Mouse (Mus musculus) kidney, embryonic 15.5 days (tissue): Measurements from ENCODE around the gene Rimbp2. TPM values are rescaled to one million over a fixed set of nuclear protein-coding genes. Genes with fewer than 3 reads are reported as not detected.
A peak's percentile ranks its signal among the peaks of the same experiment; 100 is the strongest.

Source experiments
- ATAC-seq: fragments of 200-750 bp; cut with Nextera tagmentation; replicated peaks from 2 replicates; pipeline ENCODE4 v1.8.0; 2017; ENCODE audit warnings: moderate TSS enrichment; ENCODE audit not compliant: low FRiP score
- H3K27ac ChIP-seq: fragments of 300-500 bp; sonication (generic); 2 replicates; pipeline ENCODE4 v1.5.1; 2015; ENCODE audit warnings: mild to moderate bottlenecking, inconsistent platforms
- H3K27me3 ChIP-seq: fragments of 300-500 bp; sonication (generic); 2 replicates; pipeline ENCODE4 v1.6.1; 2015; ENCODE audit warnings: inconsistent platforms
- H3K36me3 ChIP-seq: fragments of 300-500 bp; sonication (generic); 2 replicates; pipeline ENCODE4 v1.6.1; 2015; ENCODE audit warnings: inconsistent platforms
- H3K4me1 ChIP-seq: fragments of 300-500 bp; sonication (generic); 2 replicates; pipeline ENCODE4 v1.6.1; 2015; ENCODE audit warnings: inconsistent platforms
- H3K4me2 ChIP-seq: fragments of 300-500 bp; sonication (generic); 2 replicates; pipeline ENCODE4 v1.6.1; 2015; ENCODE audit warnings: moderate library complexity, mild to moderate bottlenecking, inconsistent platforms
- H3K4me3 ChIP-seq: fragments of 300-500 bp; sonication (generic); replicated peaks from 2 replicates; pipeline ENCODE4 v1.5.1; 2015; ENCODE audit warnings: mild to moderate bottlenecking, inconsistent platforms
- H3K9ac ChIP-seq: fragments of 300-500 bp; sonication (generic); 2 replicates; pipeline ENCODE4 v1.6.1; 2015; ENCODE audit warnings: mild to moderate bottlenecking, inconsistent platforms
- H3K9me3 ChIP-seq: fragments of 300-500 bp; sonication (generic); replicated peaks from 2 replicates; pipeline ENCODE4 v1.6.1; 2016; ENCODE audit warnings: inconsistent platforms
- WGBS: fragments of 180-500 bp; shearing (Covaris S2); methylation state at CpG from one replicate; pipeline ENCODE4 v1.1.7; 2015; ENCODE audit warnings: mixed read lengths; 5-methylcytosine and 5-hydroxymethylcytosine counted together
- polyA plus RNA-seq: library from polyadenylated mRNA; unstranded; fragments of >200 nt; fragmentation: Nextera tagmentation; extraction: Ambion mirVana; gene quantifications from 2 replicates; pipeline ENCODE4 v1.2.1, GENCODE M21; 2015

The Rimbp2 gene
- polyA plus RNA-seq, 1 experiment from 2014 or later = 0.36 TPM

- Histone ChIP-seq H3K4me2 (no peak overlapping the region), H3K4me1 (no peaks in the 10 kb centered on the region), H3K9me3 (no peaks in the 10 kb centered on the region), H3K36me3 (no peaks in the 10 kb centered on the region), H3K4me3 (no peak overlapping the region), H3K27ac (no peak overlapping the region), H3K27me3 (no peaks in the 10 kb centered on the region), H3K9ac (no peak overlapping the region)
- no peak for ATAC-seq
- WGBS = 87% methylated on average over 2 of the region's 2 CpGs
Observed at GRCm38 (mm10) chr5:128805092-128805491, 148.2 kb downstream of the Rimbp2 start.

DNA sequence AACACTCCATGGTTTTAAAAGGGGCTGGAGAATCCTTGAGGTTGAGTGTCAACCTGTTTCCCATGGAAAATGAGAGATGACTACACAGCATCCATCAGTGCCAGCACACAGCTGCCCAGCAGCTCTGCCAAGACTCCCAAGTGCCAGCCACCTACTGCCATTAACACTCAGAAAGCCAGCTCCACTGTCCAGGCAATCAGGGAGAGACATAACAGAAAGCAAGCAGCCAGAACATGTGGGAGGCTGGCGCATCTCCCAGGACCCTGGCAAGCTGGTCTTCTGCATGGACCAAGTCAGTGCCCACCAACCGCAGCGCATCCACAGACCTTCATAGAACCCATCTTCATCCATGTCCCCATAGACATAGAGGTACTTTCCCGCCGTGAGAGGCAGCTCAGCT lies 152.7 kb downstream of the Rimbp2 start:
- Histone ChIP-seq H3K27me3 (no peaks in the 10 kb centered on the region), H3K9ac (no peak overlapping the region), H3K4me1 (no peaks in the 10 kb centered on the region), H3K36me3 (no peaks in the 10 kb centered on the region), H3K4me2 (no peak overlapping the region), H3K4me3 (no peak overlapping the region), H3K27ac (no peak overlapping the region), H3K9me3 (no peaks in the 10 kb centered on the region)
- ATAC-seq = no peak
- WGBS = 87% methylated on average over 5 of the region's 5 CpGs

DNA sequence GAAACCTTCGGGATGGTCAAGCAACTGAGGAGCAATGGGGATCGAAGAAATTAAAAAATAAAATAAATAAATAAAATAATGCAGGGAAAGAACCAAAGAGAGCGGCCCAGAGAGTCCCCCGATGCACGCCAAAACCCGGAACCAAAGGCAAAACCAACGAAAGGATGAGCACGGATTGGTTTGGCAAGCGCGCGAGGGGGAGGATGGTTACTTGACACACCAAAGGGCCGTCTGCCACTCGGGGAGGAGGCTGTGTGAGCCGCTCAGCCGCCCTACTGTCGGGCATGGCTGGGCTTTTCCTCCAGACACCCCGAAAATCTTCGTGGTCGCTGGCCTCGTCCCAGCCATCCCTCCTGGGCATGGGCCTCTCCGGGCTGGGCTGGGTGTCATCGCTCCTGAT lies 171.7 kb downstream of the Rimbp2 start:
- Histone ChIP-seq H3K4me1 (0 out of 2 replicates have a peak, but pooled peaks cover 4% of the 10 kb centered on the region), H3K4me3 (no peak overlapping the region; the same call in 1 of the 2 replicates), H3K27ac (no peak overlapping the region), H3K9ac (no peak overlapping the region), H3K36me3 (no peaks in the 10 kb centered on the region), H3K27me3 (no peaks in the 10 kb centered on the region), H3K4me2 (peak overlapping the region; percentile 27), H3K9me3 (no peaks in the 10 kb centered on the region)
- 63% methylated on average over 22 of the region's 22 CpGs for WGBS
- ATAC-seq = no peak

DNA sequence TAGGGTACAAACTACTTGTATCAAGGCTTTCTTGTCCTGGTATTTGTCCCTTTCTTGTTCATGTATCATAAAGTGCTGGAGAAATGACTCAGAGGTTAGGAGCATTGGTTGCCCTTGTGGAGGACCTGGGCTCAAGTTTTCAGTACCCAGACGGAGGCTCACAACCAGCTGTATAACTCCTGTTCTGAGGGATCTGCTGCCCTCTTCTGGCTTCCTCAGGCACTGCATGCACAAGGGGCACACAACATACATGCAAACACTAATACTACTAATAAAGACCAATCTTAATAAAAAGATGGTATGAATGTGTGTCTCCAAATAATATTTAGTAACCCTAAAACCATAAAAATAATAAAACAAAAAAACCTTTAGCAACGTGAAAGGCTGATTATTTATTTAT lies 176.9 kb downstream of the Rimbp2 start:
- Histone ChIP-seq H3K9me3 (no peaks in the 10 kb centered on the region), H3K27ac (no peak overlapping the region), H3K9ac (no peak overlapping the region), H3K36me3 (no peaks in the 10 kb centered on the region), H3K4me1 (no peaks in the 10 kb centered on the region), H3K4me3 (no peak overlapping the region), H3K4me2 (no peak overlapping the region), H3K27me3 (no peaks in the 10 kb centered on the region)
- no peak for ATAC-seq
- 58% methylated on average over 2 of the region's 2 CpGs for WGBS

DNA sequence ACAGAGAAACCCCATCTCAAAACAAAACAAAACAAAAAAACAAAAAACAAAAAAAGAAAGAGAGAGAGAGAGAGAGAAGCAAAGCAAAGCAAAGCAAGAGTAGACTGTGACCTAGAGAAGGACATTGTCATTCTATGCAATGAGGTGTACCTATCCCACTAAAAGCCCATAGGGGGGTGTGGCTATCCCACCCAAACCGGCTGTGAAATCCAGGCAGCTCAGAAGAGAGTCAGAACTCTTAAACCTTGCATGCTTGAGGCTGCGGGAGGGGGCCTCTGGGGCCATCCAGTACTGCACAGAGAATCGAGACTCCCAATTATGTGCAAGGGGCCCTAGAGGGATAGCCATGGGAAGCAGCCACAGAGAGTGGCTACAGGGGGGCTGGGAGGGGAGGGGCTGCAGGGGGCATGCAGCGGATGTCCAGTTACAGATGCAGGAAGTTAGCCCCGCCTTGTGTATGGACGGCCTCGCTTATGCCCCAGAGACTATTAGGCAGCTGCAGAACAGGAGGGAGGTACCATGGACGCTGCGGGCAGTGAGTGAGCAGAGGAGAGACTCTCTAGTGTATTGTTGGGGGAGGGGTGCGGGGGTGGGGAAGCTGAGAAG lies 184.2 kb downstream of the Rimbp2 start:
- Histone ChIP-seq H3K4me3 (peak overlapping the region; percentile 17), H3K4me2 (peak overlapping the region; percentile 53), H3K36me3 (no peaks in the 10 kb centered on the region), H3K9ac (no peak overlapping the region), H3K9me3 (no peaks in the 10 kb centered on the region), H3K4me1 (peaks cover 5% of the 10 kb centered on the region), H3K27me3 (no peaks in the 10 kb centered on the region), H3K27ac (no peak overlapping the region)
- 7% methylated on average over 10 of the region's 10 CpGs for WGBS
- peak; percentile 84 for ATAC-seq

DNA sequence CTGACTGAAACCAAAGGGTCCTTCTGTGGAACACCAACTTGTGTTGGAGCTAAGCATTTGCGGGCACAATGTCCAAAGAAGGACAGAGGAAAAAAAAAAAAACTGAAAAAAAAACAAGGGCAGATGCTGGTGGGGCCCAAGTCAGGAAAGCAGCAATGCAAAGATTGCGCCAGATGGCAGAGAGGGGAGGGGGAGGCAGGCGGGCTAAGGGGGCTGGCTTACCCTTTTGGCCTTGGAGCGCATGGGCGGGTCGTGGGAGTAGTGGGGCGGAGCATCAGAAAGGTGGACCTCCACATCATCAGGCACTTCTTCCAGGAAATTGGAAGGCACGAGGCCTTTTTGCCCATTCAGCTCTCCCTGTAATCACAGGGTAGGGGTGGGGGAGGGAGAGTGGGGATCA lies 192.2 kb downstream of the Rimbp2 start:
- H3K4me1 ChIP-seq = 0 out of 2 replicates have a peak, but pooled peaks cover 4% of the 10 kb centered on the region
- 20% methylated on average over 8 of the region's 8 CpGs for WGBS
- no peak for ATAC-seq
- H3K27me3 ChIP-seq = no peaks in the 10 kb centered on the region
- H3K36me3 ChIP-seq = no peaks in the 10 kb centered on the region
- no peak overlapping the region for H3K4me2 ChIP-seq
- H3K9me3 ChIP-seq = no peaks in the 10 kb centered on the region
- no peak overlapping the region for H3K9ac ChIP-seq
- no peak overlapping the region for H3K27ac ChIP-seq
- no peak overlapping the region for H3K4me3 ChIP-seq

GRCm38 (mm10) chr5:128746261-128746660 lies 207.0 kb downstream of the Rimbp2 start:
- WGBS = 80% methylated on average over 8 of the region's 8 CpGs
- Histone ChIP-seq H3K27me3 (no peaks in the 10 kb centered on the region), H3K4me1 (no peaks in the 10 kb centered on the region), H3K36me3 (no peaks in the 10 kb centered on the region), H3K4me2 (no peak overlapping the region), H3K9me3 (no peaks in the 10 kb centered on the region), H3K9ac (no peak overlapping the region), H3K4me3 (no peak overlapping the region), H3K27ac (no peak overlapping the region)
- no peak for ATAC-seq

- no peaks in the 10 kb centered on the region for H3K9me3 ChIP-seq
- no peaks in the 10 kb centered on the region for H3K36me3 ChIP-seq
- no peak overlapping the region for H3K9ac ChIP-seq
- no peaks in the 10 kb centered on the region for H3K4me1 ChIP-seq
- H3K27me3 ChIP-seq = 0 out of 2 replicates have a peak, but pooled peaks cover 2% of the 10 kb centered on the region
- H3K4me3 ChIP-seq = no peak overlapping the region
- H3K4me2 ChIP-seq = no peak overlapping the region
- H3K27ac ChIP-seq = no peak overlapping the region
- WGBS = 80% methylated on average over 9 of the region's 9 CpGs
- ATAC-seq = no peak
Observed at GRCm38 (mm10) chr5:128745206-128745605, 208.1 kb downstream of the Rimbp2 start.

- peaks cover 10% of the 10 kb centered on the region; the same call in 1 of the 2 replicates for H3K27me3 ChIP-seq
- H3K36me3 ChIP-seq = no peaks in the 10 kb centered on the region
- H3K4me1 ChIP-seq = no peaks in the 10 kb centered on the region
- H3K9ac ChIP-seq = no peak overlapping the region
- H3K4me3 ChIP-seq = no peak overlapping the region
- H3K9me3 ChIP-seq = no peaks in the 10 kb centered on the region
- 88% methylated on average over 6 of the region's 6 CpGs for WGBS
- no peak for ATAC-seq
- H3K4me2 ChIP-seq = no peak overlapping the region
- no peak overlapping the region for H3K27ac ChIP-seq
Observed at GRCm38 (mm10) chr5:128744351-128744750, 208.9 kb downstream of the Rimbp2 start.

GRCm38 (mm10) chr5:128739838-128740171 lies 213.5 kb downstream of the Rimbp2 start:
- Histone ChIP-seq H3K9me3 (no peaks in the 10 kb centered on the region), H3K27ac (no peak overlapping the region), H3K4me3 (no peak overlapping the region), H3K4me1 (no peaks in the 10 kb centered on the region), H3K27me3 (peaks cover 19% of the 10 kb centered on the region), H3K4me2 (no peak overlapping the region), H3K9ac (no peak overlapping the region), H3K36me3 (no peaks in the 10 kb centered on the region)
- WGBS = 29% methylated on average over 8 of the region's 8 CpGs
- ATAC-seq = no peak

DNA sequence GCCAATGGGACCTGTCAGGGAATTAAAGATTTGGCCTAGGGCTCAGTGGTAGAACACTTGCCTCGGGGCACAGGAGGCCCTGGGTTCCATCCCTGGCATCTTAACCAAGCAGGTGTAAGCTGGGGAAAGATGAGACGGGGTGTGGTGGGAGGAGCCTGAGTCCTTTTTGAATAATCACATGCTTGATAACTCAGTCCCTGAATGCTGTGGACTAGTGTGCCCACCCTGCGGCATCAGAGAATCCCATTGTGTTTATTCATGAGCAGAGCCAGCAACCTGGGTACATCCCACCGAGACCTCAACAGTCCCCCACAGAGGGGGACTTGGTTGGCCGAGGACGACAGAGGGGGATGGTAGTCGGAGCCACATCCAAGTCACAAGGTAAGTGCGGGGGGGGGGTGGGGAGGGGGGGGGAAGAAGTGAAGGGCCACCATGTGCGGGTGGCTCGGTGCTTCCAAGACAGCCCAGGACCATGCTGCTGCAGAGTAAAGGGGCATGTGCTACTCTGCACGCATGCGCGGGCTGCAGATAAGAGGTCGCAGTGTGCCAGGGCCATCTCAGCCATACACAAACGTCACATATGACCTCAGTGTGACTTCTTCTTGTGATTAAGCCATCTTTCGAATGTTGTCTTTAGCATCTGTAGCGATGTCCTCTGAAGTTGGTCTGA lies 214.0 kb downstream of the Rimbp2 start:
- Histone ChIP-seq H3K27me3 (peaks cover 19% of the 10 kb centered on the region), H3K36me3 (no peaks in the 10 kb centered on the region), H3K4me1 (no peaks in the 10 kb centered on the region), H3K4me2 (no peak overlapping the region), H3K9ac (no peak overlapping the region), H3K9me3 (no peaks in the 10 kb centered on the region), H3K27ac (no peak overlapping the region), H3K4me3 (no peak overlapping the region)
- whole genome bisulfite sequencing = 25% methylated on average over 16 of the region's 17 CpGs
- no peak for ATAC-seq

DNA sequence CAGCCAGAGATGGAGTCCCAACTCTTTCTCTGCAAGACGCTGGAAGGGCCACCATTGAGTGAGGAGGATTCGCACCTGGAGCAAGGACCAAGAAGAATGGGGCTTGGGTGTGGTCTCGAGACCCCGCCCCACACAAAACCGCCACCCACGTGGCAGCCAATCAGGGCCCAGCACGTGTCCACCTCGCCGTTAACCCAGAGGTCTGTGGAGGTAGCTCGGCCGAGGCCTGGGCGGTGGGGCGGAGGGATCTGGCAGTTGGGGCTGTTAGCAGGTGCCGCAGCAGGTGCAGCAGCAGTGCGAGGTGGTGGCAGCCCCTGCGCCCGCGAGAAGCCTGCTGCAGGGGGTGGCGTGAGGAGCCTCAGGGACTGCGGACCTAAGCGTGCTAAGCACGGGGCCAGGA lies 217.4 kb downstream of the Rimbp2 start:
- WGBS = 70% methylated on average over 22 of the region's 22 CpGs

GRCm38 (mm10) chr5:128733955-128734354 lies 219.3 kb downstream of the Rimbp2 start:
- peak; percentile 52; the same call in 1 of the 2 replicates for ATAC-seq
- Histone ChIP-seq H3K9ac (no peak overlapping the region), H3K9me3 (no peaks in the 10 kb centered on the region), H3K27me3 (peaks cover 7% of the 10 kb centered on the region), H3K4me2 (no peak overlapping the region), H3K36me3 (no peaks in the 10 kb centered on the region), H3K4me3 (no peak overlapping the region), H3K27ac (no peak overlapping the region), H3K4me1 (no peaks in the 10 kb centered on the region)
- WGBS = 4% methylated on average over 6 of the region's 6 CpGs

More for the DNA sequence above, 217.4 kb downstream of the Rimbp2 start:
- Histone ChIP-seq H3K4me3 (no peak overlapping the region), H3K27ac (no peak overlapping the region), H3K36me3 (no peaks in the 10 kb centered on the region), H3K27me3 (peaks cover 19% of the 10 kb centered on the region), H3K4me1 (no peaks in the 10 kb centered on the region), H3K9me3 (no peaks in the 10 kb centered on the region), H3K4me2 (no peak overlapping the region), H3K9ac (no peak overlapping the region)
- no peak for ATAC-seq
